Mouse (Mus musculus): Measurements from ENCODE around the gene Card14. TPM values are rescaled to one million over a fixed set of nuclear protein-coding genes. Genes with fewer than 3 reads are reported as not detected.

The Card14 gene
- polyA plus RNA-seq, 1 experiment from 2014 or later = 1.2 TPM

GRCm38 (mm10) chr11:119331970-119332369 is 24.4 kb downstream of the Card14 start:
- no peak for DNase-seq (ENCODE audit: low spot score)
- H3K4me3 ChIP-seq (replicated peaks; ENCODE audit: low read depth, low read length) = no peak overlapping the region
- H3K36me3 ChIP-seq (ENCODE audit: insufficient read depth, low read length) = no peaks in the 10 kb centered on the region
- no peak for ATAC-seq (replicated peaks; ENCODE audit: low FRiP score, low read depth)
- H3K9me3 ChIP-seq (replicated peaks; ENCODE audit: low read length) = no peaks in the 10 kb centered on the region
- no peaks in the 10 kb centered on the region for H3K27me3 ChIP-seq (ENCODE audit: insufficient read depth, low read length)
- H3K4me2 ChIP-seq (ENCODE audit: low read length) = no peak overlapping the region
- H3K4me1 ChIP-seq (replicated peaks; ENCODE audit: insufficient read depth, low read length) = no peaks in the 10 kb centered on the region
- no peak overlapping the region for H3K27ac ChIP-seq
- WGBS = 30% methylated on average over 3 of the region's 3 CpGs
- H3K9ac ChIP-seq (ENCODE audit: low read depth, low read length) = no peak overlapping the region
- TF ChIP-seq CTCF (IDR thresholded peaks at IDR 0.05; ENCODE audit: low read depth) = peak; percentile 40; the same call in 1 of the 2 replicates

- Histone ChIP-seq H3K4me3 (replicated peaks; ENCODE audit: low read depth, low read length) (no peak overlapping the region), H3K4me1 (replicated peaks; ENCODE audit: insufficient read depth, low read length) (no peaks in the 10 kb centered on the region), H3K27me3 (ENCODE audit: insufficient read depth, low read length) (no peaks in the 10 kb centered on the region), H3K36me3 (ENCODE audit: insufficient read depth, low read length) (no peaks in the 10 kb centered on the region), H3K4me2 (ENCODE audit: low read length) (no peak overlapping the region), H3K27ac (no peak overlapping the region), H3K9me3 (replicated peaks; ENCODE audit: low read length) (no peaks in the 10 kb centered on the region), H3K9ac (ENCODE audit: low read depth, low read length) (no peak overlapping the region)
- no peak for TF ChIP-seq CTCF (IDR thresholded peaks at IDR 0.05; ENCODE audit: low read depth)
- 84% methylated on average over 10 of the region's 10 CpGs for whole genome bisulfite sequencing
- no peak for ATAC-seq (replicated peaks; ENCODE audit: low FRiP score, low read depth)
- no peak for DNase-seq (ENCODE audit: low spot score)
These were observed 30.9 kb downstream of the Card14 start for GRCm38 (mm10) chr11:119338271-119339059.

GRCm38 (mm10) chr11:119339179-119339578 is 31.6 kb downstream of the Card14 start:
- 0 out of 2 replicates have a peak, but pooled peaks have one; percentile 17 for ATAC-seq (replicated peaks; ENCODE audit: low FRiP score, low read depth)

GRCm38 (mm10) chr11:119339637-119340036 is 32.1 kb downstream of the Card14 start:
- peak; percentile 35; the same call in 1 of the 2 replicates for ATAC-seq (replicated peaks; ENCODE audit: low FRiP score, low read depth)

More at GRCm38 (mm10) chr11:119339179-119339578, 31.6 kb downstream of the Card14 start:
- TF ChIP-seq CTCF (IDR thresholded peaks at IDR 0.05; ENCODE audit: low read depth) = no peak
- 45% methylated on average over 5 of the region's 5 CpGs for WGBS
- Histone ChIP-seq H3K4me1 (replicated peaks; ENCODE audit: insufficient read depth, low read length) (no peaks in the 10 kb centered on the region), H3K36me3 (ENCODE audit: insufficient read depth, low read length) (no peaks in the 10 kb centered on the region), H3K9ac (ENCODE audit: low read depth, low read length) (no peak overlapping the region), H3K27me3 (ENCODE audit: insufficient read depth, low read length) (no peaks in the 10 kb centered on the region), H3K27ac (no peak overlapping the region), H3K4me3 (replicated peaks; ENCODE audit: low read depth, low read length) (no peak overlapping the region), H3K4me2 (ENCODE audit: low read length) (no peak overlapping the region), H3K9me3 (replicated peaks; ENCODE audit: low read length) (no peaks in the 10 kb centered on the region)
- no peak for DNase-seq (ENCODE audit: low spot score)

GRCm38 (mm10) chr11:119344178-119344577 is 36.6 kb downstream of the Card14 start:
- 81% methylated on average over 8 of the region's 8 CpGs for WGBS
- Histone ChIP-seq H3K27me3 (ENCODE audit: insufficient read depth, low read length) (no peaks in the 10 kb centered on the region), H3K9me3 (replicated peaks; ENCODE audit: low read length) (no peaks in the 10 kb centered on the region), H3K27ac (no peak overlapping the region), H3K9ac (ENCODE audit: low read depth, low read length) (no peak overlapping the region), H3K36me3 (ENCODE audit: insufficient read depth, low read length) (no peaks in the 10 kb centered on the region), H3K4me1 (replicated peaks; ENCODE audit: insufficient read depth, low read length) (no peaks in the 10 kb centered on the region), H3K4me2 (ENCODE audit: low read length) (no peak overlapping the region), H3K4me3 (replicated peaks; ENCODE audit: low read depth, low read length) (no peak overlapping the region)
- TF ChIP-seq CTCF (IDR thresholded peaks at IDR 0.05; ENCODE audit: low read depth) = no peak
- no peak for ATAC-seq (replicated peaks; ENCODE audit: low FRiP score, low read depth)
- DNase-seq (ENCODE audit: low spot score) = no peak

More at GRCm38 (mm10) chr11:119339637-119340036, 32.1 kb downstream of the Card14 start:
- no peaks in the 10 kb centered on the region for H3K27me3 ChIP-seq (ENCODE audit: insufficient read depth, low read length)
- no peak overlapping the region for H3K27ac ChIP-seq
- no peaks in the 10 kb centered on the region for H3K4me1 ChIP-seq (replicated peaks; ENCODE audit: insufficient read depth, low read length)
- no peaks in the 10 kb centered on the region for H3K36me3 ChIP-seq (ENCODE audit: insufficient read depth, low read length)
- H3K4me3 ChIP-seq (replicated peaks; ENCODE audit: low read depth, low read length) = no peak overlapping the region
- H3K4me2 ChIP-seq (ENCODE audit: low read length) = no peak overlapping the region
- 1% methylated on average over 5 of the region's 5 CpGs for WGBS
- peak; percentile 90 for DNase-seq (ENCODE audit: low spot score)
- H3K9me3 ChIP-seq (replicated peaks; ENCODE audit: low read length) = no peaks in the 10 kb centered on the region
- no peak overlapping the region for H3K9ac ChIP-seq (ENCODE audit: low read depth, low read length)
- TF ChIP-seq CTCF (IDR thresholded peaks at IDR 0.05; ENCODE audit: low read depth) = peak; percentile 95

GRCm38 (mm10) chr11:119344865-119345264 is 37.3 kb downstream of the Card14 start:
- no peak overlapping the region for H3K4me3 ChIP-seq (replicated peaks; ENCODE audit: low read depth, low read length)
- no peaks in the 10 kb centered on the region for H3K27me3 ChIP-seq (ENCODE audit: insufficient read depth, low read length)
- ATAC-seq (replicated peaks; ENCODE audit: low FRiP score, low read depth) (no peak), DNase-seq (ENCODE audit: low spot score) (no peak)
- no peaks in the 10 kb centered on the region for H3K9me3 ChIP-seq (replicated peaks; ENCODE audit: low read length)
- 73% methylated on average over 6 of the region's 6 CpGs for WGBS
- no peaks in the 10 kb centered on the region for H3K36me3 ChIP-seq (ENCODE audit: insufficient read depth, low read length)
- H3K9ac ChIP-seq (ENCODE audit: low read depth, low read length) = no peak overlapping the region
- no peaks in the 10 kb centered on the region for H3K4me1 ChIP-seq (replicated peaks; ENCODE audit: insufficient read depth, low read length)
- H3K4me2 ChIP-seq (ENCODE audit: low read length) = no peak overlapping the region
- no peak overlapping the region for H3K27ac ChIP-seq
- TF ChIP-seq CTCF (IDR thresholded peaks at IDR 0.05; ENCODE audit: low read depth) = no peak

Measured in kidney, postnatal 0 days (tissue).